Mouse (Mus musculus) CH12.LX (cell line): ENCODE data around the gene Stard13.

Experiments
- CTCF ChIP-seq, 2 experiments: IDR thresholded peaks in 1 of 2; conservative IDR thresholded peaks in 1 of 2; 2 replicates each; pipeline ENCODE4 v1.5.1; 2011 to 2012; ENCODE audit warnings: low read depth in 2 of 2, low read length in 2 of 2, improper control_type of control experiment in 1 of 2, inconsistent platforms in 1 of 2, mild to moderate bottlenecking in 1 of 2, moderate library complexity in 1 of 2
- ELF1 ChIP-seq: IDR thresholded peaks from 2 replicates; pipeline ENCODE4 v1.6.1; 2014; ENCODE audit warnings: low read depth, mild to moderate bottlenecking, inconsistent platforms, low read length, improper control_type of control experiment
- EP300 ChIP-seq: IDR thresholded peaks from 2 replicates; pipeline ENCODE4 v1.6.1; 2011; ENCODE audit warnings: low read length, improper control_type of control experiment
- GABPA ChIP-seq: IDR thresholded peaks from 2 replicates; pipeline ENCODE4 v1.6.1; 2012; ENCODE audit warnings: low read depth, low read length, improper control_type of control experiment, inconsistent platforms; ENCODE audit not compliant: insufficient replicate concordance
- MAFK ChIP-seq: IDR thresholded peaks from 2 replicates; pipeline ENCODE4 v1.6.1; 2011; ENCODE audit warnings: low read length, improper control_type of control experiment; ENCODE audit not compliant: insufficient replicate concordance
- MAZ ChIP-seq: IDR thresholded peaks from 2 replicates; pipeline ENCODE4 v1.6.1; 2012; ENCODE audit warnings: low read depth, mild to moderate bottlenecking, inconsistent platforms, low read length, improper control_type of control experiment, moderate library complexity
- POLR2A ChIP-seq: IDR thresholded peaks from 2 replicates; pipeline ENCODE4 v1.6.1; 2011; ENCODE audit warnings: low read depth, mild to moderate bottlenecking, improper control_type of control experiment, low read length
- SIN3A ChIP-seq: IDR thresholded peaks from 2 replicates; pipeline ENCODE4 v1.6.1; 2012; ENCODE audit warnings: low read length, improper control_type of control experiment, inconsistent platforms
- SMC3 ChIP-seq: IDR thresholded peaks from 2 replicates; pipeline ENCODE4 v1.6.1; 2011; ENCODE audit warnings: low read depth, low read length, improper control_type of control experiment
- USF1 ChIP-seq: IDR thresholded peaks from 2 replicates; pipeline ENCODE4 v1.6.1; 2014; ENCODE audit warnings: low read depth, mild to moderate bottlenecking, inconsistent platforms, low read length, improper control_type of control experiment
- ZMIZ1 ChIP-seq: IDR thresholded peaks from 2 replicates; pipeline ENCODE4 v1.6.1; 2012; ENCODE audit warnings: low read depth, mild to moderate bottlenecking, inconsistent platforms, low read length, improper control_type of control experiment

DNA sequence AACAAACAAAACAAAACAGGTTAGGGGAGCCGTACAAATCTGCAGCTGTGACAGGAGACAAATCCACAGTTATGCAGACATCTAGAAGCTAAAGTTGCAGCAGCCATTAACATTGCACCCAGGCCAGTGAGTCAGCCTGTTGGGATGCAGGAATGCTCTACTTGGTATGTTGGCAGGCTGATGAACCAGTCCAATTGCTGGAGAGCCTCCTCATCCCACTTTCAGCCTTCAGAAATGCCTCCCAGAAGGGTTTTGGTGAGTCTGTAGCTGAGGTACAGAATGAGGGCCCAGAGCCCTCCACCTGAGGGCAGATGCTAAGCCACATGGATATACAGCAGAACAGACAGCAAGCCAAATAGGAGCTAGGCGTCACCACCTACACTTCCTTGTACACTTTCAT, 164.1 kb downstream of the Stard13 start:
- TF ChIP-seq SMC3 (no peak), EP300 (no peak), CTCF (conservative IDR thresholded peaks at IDR 0.05 in 1 of 2, IDR thresholded peaks at IDR 0.05 in 1 of 2; ENCODE audit: low read depth in 2 of 2, low read length in 2 of 2) (no peak), ELF1 (no peak), MAZ (no peak), USF1 (no peak), MAFK (no peak), GABPA (no peak), ZMIZ1 (no peak), POLR2A (no peak), SIN3A (no peak)
